Mouse (Mus musculus): ENCODE data around the gene Rpl27.
A peak's percentile ranks its signal among the peaks of the same experiment; 100 is the strongest.
"Not testable (repeated sequence)": the region's sequence is repeated elsewhere in the genome, so short reads cannot be mapped to it uniquely, and the experiment has no call there.

The Rpl27 gene

DNA sequence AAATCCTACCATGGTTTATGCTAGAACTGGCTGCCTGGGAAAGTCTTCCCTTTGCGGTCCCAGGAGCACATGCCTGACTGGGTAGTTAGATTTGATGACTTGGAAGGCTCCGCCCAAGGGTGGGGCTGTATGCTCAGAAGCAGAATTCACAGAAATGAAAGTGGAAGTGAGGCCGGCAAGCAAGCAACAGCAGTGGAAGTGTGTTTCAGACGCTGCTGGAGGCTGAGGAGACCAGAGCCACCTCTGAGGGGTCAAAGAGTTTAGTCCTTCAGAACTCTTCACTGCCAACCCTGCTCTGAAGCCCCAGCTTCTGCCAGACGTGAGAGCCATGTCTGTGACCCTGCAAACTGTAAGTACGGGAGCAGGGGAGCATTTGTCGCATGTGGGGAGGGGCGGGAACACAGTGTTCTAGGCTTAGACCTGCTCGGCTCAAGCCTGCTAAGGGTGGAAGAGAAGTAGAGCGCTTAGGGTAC lies 6.2 kb downstream of the Rpl27 start, which contains the start of gene Ifi35:
TSS of gene Ifi35 (plus strand) at position 134 of the 473 bp plus-strand sequence.
- no peak for DNase-seq (ENCODE audit: low spot score)

DNA sequence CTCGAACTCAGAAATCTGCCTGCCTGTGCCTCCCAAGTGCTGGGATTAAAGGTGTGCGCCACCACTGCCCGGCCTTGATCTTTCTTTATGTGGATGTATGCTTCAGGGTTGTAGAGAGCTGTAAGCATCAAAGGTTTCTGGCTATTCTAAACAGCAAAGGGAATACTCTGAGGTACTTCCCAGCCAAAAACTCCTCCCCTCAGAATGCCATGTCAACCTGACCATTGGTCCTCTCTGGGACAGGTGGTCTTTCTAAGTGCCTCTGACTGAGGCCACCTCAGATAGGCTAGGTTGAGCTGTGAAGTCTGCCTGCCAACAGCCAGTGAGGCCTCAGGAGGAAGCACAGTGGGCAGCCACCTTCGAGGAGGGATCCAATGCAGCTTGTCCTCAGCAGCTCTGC lies 6.8 kb downstream of the Rpl27 start:
- no peak for DNase-seq (ENCODE audit: low spot score)

DNA sequence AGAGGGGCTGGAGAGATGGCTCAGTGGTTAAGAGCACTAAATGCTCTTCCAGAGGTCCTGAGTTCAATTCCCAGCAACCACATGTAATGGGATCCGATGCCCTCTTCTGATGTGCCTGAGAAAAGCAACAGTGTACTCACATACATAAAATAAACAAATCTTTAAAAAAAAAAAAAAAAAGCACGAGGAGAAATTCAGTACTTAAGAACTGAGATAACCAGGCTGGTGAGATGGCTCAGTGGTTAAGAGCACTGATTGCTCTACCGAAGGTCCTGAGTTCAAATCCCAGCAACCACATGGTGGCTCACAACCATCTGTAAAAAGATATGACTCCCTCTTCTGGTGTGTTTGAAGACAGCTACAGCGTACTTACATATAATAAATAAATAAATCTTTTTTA lies 7.5 kb downstream of the Rpl27 start:
- not testable (repeated sequence) for DNase-seq (ENCODE audit: low spot score)

DNA sequence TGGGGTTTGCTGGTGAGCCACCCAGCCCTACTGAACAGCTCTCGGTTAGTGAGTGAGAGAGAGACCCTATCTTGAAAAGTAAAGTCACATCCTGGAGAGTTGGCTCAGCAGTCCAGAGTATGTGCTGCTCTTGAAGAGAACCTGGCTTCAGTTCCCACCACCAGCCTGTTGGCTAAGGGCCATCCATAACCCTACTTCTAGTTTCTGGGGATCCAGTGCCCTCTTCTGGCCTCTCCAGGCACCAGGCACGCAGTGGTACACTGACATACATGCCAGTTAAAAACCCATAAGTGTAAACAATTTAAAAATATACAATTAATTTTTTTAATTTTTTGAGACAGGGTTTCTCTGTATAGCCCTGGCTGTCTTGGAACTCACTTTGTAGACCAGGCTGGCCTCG lies 8.3 kb downstream of the Rpl27 start:
- DNase-seq (ENCODE audit: low spot score) = no peak

DNA sequence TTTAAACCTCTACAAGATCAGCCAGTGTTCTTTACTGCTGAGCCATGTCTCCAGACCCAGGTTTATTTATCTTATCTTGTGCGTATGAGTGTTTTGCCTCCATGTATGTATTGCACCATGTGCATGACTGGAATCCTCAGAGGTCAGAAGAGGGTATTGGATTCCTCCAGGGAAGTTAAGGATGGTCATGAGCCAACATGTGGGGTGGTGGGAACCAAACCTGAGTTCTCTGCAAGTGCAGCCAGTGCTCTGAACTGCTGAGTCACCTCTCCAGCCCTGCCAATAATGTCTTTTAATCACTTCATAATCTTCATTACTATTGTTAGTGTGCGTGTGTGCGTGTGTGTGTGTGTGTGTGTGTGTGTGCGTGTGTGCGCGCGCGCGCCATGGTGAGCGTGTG lies 9.4 kb downstream of the Rpl27 start:
- no peak for DNase-seq (ENCODE audit: low spot score)

DNA sequence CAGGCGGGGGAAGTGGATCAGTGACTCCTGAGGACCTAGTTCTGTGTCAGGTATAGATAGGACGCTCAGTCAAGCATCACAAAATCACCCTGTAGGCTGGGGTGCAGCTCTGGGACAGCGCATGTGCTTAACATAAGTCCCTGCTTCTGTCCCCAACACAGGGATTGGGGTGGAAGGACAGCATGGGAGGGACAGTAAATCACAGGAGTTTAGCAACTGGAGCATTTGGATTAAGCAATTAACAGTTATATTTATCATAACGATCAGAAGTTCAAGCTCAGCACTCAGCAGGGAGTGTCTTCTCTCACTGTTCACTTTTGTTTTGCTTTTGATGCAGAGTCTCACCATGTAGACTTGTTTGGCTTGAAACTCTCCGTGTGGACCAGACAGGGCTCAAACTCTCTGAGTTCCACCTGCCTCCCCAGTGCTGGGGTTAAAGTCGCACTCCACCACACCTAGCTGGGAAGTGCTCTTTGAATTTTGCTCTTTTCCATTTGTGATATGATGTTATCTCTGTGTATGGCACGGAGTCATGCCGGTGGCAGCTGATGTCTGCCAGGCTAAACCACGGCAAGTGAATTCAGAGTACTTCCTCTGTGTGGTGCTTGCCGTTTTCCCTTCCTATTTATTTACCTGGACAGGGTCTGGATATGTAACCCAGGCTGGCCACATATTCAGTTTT lies 10.1 kb downstream of the Rpl27 start:
- no peak for DNase-seq (ENCODE audit: low spot score)

DNA sequence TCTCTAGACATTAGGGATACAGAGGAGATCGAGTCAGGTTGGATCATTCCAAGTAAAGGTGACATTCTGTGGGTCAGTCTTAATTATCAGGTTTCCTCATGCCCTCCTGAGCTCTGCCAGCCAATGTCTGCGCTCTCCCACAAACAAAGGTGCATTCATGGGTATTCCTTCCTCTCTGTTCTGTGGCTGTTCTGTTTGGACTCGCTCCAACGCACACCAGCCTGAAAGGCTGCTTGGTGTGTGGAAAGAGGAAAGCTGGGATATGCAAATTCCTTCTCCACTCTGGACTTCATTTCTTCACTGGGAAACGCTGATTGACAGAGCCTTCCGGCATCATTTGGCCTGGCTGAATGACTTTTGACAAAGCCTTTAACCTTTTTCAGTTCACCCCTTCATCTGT lies 12.6 kb downstream of the Rpl27 start:
- no peak for DNase-seq (ENCODE audit: low spot score)

DNA sequence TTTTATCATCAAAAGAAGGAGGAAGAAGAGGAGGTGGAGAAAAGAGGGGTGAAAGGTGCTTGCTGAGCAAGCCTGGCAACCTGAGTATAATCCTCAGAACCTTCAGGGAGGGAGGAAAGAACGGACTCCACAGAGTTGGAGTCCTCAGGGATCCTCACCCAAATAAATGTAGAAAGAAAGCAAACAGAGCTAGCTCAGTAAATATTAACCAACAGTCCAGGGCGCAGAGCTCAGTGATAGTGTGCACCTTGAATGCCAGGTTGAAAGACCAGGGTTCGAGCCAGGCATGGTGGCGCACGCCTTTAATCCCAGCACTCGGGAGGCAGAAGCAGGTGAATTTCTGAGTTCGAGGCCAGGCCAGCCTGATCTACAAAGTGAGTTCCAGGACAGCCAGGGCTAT lies 13.5 kb downstream of the Rpl27 start:
- DNase-seq (ENCODE audit: low spot score) = no peak

DNA sequence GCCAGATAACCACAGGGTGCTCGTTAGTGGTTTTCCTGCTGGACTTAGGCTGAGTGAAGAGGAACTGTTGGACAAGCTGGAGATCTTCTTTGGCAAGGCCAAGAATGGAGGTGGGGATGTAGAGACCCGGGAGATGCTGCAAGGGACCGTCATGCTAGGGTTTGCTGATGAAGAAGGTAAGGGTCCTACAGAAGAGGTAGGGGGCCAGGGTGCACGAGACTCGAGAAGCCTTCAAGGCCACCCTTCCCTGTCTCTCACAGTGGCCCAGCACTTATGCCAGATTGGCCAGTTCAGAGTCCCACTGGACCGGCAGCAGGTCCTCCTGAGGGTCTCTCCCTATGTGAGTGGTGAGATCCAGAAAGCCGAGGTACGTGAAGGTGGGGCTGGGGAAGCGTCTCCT lies 15.5 kb downstream of the Rpl27 start:
- DNase-seq (ENCODE audit: low spot score) = no peak

DNA sequence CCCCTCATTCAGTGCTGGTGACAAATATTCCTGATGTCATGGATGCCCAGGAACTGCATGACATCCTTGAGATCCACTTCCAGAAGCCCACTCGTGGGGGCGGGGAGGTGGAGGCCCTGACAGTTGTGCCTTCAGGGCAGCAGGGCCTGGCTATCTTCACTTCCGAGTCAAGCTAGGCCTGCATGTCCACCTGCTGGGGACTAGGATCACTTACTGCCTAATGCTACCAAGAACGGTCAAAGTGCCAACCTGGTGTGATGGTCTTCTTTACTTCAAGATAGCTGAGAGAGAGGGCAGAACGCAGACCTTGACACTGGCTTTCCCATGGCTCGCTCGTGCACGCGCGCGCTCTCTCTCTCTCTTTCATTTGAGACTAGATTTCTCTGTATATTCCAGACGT lies 16.1 kb downstream of the Rpl27 start:
- no peak for DNase-seq (ENCODE audit: low spot score)

DNA sequence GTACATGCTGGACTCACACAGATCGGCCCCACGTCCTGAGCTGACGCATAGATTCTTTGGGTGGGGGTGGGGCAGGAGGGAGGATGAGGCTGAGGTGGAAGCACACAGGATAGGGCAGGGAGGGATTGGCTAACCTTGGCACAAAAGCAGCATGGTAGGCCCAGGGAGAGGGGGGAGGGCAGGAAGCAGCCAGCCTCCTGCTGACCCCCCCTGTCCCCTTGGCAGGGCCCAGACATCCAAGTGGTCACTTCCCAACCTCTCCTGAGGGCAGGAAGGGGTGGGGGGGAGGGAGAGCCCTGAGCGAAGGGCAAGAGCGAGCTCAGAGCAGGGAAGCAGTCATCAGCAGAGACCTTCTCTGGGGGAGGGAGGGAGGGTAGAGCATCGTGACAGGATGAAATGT lies 17.6 kb downstream of the Rpl27 start:
- DNase-seq (ENCODE audit: low spot score) = no peak

DNA sequence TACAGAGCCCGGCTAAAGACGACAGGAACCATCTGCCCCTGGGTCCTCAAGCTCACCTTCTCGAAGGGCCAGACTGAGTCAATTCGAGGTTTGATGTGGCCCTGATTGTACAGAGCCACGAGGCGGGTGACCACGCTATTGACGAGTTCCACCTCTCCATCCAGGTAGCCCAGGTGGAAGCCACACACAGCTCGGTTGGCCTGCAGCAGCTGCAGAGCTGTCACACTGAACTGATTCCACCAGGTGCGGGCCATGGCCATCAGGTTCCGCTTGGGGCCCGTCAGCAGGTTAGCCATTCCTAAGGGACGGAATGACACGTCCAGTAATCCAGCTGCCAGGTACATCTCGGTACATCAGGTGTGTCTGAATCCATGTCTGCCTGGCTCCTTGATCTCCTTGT lies 18.2 kb downstream of the Rpl27 start:
- DNase-seq (ENCODE audit: low spot score) = no peak

DNA sequence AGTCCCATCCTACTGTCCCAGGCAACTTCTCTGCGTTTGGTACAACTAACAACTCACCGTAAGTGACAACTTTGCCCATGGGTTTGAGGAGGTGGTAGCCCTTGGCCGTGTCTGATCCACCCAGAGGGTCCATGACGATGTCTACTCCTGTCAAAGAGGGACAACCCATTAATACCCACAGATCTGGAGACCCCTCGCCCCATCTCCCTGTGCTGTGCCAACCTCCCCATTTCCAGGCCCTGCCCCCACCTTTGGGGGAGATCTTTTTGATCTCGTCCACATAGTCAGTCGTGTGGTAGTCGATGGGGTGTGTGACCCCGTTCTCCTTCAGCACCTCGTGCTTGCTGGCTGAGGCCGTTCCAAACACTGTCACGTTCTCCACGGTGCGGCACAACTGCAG lies 20.0 kb downstream of the Rpl27 start:
- DNase-seq (ENCODE audit: low spot score) = no peak

DNA sequence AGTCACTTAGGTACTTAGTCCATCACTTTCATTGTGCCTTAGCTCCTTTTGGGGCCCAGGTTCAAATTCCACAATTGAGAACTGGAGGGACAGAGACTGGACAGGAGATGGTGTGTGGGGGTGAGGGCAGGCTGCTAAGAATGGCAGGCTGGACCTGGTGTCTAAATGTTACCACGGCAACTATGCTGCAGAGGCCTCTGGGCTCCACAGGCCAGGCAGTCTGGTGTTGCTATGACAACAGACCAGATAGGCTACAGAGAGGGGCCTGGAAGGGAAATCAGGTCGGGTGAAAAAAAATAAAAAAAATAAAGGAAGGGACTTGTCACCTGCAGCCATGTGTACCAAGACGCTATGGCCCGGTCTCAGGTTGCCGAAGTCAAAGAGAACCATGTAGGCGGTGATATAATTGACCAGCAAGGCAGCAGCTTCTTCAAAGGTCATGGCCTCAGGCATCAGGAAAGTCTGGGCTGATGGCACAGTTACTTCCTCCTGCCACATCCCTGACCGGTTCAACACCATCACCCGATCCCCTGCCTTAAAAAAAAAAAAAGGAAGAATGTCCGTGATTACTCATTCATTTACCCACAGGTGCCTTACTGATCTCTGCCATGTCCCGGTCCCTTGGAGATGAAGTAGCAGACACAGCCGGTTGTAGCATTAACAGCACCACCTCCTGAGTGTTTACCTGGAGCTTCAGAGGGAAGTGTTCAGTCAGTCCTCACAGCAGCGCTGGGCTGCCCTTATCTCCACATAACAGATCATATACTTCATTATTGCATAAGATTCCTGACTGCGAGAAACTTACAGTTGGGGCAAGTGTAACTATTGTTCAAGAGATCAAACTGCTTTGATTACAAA lies 20.7 kb downstream of the Rpl27 start:
- no peak for DNase-seq (ENCODE audit: low spot score)

DNA sequence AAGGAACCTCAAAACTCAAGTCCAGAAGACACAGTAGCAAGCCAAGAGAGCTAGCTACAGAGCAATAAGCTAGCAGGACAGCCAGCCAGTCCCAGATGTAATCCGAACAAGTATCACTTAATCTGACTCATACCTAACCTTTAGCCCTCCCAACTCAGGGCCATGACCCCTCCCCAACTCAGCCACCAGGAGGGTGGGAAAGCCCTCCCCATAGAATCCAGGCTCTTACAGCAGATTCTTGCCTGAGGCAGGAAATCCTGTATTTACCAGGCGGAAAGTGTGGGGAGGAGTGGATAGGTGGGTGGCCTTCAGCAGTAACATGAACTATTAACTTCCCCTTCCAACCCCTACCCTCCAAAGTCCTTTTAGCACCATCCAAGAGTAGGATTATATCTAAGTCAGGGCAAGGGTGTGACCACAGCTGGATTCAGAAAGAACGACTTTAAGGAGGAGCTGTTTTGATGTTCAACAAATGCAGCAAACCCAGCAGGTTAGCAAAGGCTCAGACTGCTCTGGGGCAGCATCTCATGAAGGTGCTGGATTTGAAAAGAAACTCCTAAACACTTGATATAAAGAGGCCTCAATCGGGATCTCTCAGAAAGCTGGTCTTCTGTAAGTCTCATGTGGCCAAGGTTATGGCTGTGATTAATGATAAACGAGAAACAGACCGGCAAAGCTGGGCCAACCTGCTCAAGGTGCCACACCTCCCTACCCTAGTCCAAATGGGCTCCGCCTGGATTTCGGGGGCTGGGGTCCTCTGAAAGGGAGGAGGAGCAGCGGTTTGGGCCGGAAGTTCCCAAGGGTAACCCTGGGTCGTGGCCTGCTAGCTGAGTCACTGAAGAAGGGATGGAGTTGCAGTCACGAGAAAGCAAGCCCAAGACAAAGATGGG lies 22.4 kb downstream of the Rpl27 start, which contains the start of gene Rnd2:
TSS of gene Rnd2 (plus strand) at position 789 of the 890 bp plus-strand sequence.
- no peak for DNase-seq (ENCODE audit: low spot score)

DNA sequence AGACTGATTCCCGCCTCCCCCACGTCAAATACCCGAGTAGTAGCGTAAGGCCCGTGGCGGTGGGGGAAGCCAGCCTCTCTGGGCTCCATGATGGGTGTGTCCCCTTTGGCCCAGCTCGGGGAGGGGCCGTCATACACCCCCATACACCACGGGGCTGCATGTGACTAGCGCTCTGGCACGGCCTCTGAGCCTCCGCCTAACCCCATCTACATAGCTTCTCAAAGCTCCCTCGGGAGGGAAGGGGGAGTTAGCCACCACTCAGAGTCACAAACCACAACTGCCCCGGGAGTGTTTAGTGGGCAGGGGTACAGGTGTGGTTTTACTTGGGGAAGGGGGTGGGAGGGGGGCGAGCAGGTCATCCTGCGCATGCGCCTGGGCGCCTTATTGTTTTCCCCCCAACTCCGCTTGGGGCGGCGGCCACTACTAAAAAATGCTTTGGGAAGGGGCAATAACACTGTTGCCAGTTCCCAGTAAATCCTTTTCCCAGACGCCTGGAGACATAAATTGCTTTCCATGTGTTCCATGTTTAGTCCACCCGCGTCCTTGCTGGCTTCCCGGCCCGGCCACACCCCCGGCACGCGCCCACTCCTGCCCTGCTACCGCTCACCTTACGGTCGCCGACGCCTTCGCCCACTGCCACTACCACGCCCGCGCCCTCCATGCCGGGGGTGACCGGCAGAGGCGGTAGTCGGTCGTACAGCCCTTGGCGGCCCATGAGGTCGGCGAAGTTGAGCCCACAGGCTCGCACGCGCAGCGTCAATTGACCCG lies 23.2 kb downstream of the Rpl27 start:
- DNase-seq (ENCODE audit: low spot score) = no peak

DNA sequence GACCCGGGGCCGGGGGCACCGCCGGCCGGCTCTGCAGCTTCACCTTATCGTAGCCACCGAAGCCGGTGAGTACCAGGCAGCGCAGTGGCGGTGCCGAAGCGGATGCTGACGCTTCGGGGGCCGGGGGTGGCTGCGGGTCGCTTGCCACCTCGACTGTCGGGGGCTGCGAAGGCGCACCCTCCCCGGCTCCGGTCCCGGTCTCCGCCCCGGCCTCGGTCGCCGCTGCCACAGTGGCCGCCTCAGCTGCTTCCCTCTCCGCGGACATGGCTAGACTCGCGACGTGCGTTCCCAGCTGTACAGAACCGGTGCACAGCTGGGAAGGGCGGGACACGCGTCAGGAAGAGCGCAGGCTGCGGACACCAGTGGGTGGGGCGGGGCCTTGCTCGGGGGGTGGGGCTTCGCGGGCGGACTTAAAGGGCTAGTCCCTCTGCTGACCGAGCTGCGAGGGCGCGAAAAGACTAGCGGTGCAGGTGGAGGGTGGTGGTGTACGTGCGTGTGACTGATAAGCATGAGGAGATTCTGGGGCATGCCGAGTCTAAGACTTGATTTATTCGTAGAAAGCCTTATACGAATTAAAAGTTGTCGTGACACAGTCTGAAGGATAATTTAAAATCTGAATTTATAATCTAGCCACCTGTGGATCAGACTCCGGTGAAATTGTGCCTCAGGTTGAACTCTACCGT lies 23.9 kb downstream of the Rpl27 start, which contains the start of gene Vat1:
TSS of gene Vat1 (minus strand) at position 362 of the 683 bp plus-strand sequence.
- no peak for DNase-seq (ENCODE audit: low spot score)

DNA sequence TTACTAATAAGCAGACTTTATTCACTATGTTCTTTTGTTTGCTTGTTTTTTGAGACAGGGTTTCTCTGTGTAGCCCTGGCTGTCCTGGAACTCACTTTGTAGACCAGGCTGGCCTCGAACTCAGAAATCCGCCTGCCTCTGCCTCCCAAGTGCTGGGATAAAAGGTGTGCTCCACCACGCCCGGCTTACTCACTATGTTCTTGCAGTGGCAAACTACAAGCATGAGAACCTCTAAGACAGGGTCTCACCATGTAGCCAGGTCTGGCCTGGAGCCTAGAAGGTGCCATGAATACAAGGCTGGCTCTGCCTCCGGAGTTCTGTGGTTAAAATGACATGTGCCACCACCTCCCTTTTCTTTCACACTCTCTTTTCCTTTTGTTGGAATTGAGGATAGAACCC lies 24.5 kb downstream of the Rpl27 start:
- DNase-seq (ENCODE audit: low spot score) = not testable (repeated sequence)

DNA sequence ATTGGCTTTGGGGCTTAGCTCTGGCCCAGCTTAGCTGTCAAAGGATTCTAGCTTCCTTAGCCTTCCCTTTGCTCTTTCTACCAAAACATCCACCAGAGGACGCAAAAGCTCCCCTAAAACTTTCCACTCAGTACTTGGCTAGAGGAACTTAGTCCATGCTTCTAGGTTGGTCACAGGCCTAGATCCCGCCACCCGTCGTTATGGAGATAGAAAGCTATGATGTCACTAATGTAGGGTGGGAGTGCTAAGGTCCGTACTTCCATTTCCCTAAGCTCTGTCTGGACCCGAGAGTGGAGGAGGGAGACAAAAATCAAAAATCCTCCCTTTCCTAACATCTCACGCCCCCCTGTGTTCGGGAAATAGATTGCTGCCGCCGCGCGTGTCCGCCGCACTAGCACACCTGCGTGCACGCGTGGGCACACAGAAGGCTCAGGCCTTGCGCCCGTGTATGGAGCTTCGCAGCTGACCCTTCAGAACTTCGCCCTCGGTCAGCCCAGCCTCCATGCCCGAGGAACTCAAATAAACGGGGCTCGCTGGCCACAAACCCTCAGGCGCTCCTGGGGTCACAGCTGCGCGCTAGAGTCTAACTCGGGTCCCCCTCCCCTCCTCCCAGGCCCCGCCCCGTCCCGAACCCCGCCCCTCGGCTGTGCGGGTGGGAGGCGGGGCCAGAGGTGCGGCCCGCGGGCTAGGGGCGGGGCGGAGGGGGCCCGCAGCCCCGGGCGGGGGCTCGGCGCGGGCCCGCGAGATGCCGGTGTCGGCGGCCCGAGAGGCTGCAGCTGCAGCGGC lies 25.6 kb downstream of the Rpl27 start:
- peak; percentile 65 for DNase-seq (ENCODE audit: low spot score)

DNA sequence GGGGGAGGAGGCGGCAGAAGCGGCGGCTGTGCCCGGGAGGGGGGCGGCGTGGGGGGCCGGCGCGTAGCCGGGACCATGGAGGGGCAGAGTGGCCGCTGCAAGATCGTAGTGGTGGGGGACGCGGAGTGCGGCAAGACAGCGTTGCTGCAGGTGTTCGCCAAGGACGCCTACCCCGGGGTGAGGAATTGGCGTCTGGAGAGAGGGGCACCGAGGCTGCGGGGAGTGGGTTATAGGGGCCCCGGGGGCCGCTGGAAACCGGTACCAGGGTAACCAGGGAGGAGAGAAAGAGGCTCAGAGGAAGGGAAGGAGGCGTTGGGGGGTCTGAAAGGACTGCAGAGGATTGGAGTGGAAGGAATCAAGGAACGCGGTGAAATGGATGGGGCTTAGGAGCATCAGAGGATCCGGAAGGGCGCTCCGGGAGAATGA lies 26.2 kb downstream of the Rpl27 start:
- DNase-seq (ENCODE audit: low spot score) = no peak
